Mouse (Mus musculus) heart, postnatal 0 days (tissue): ENCODE results near the gene Irx5. TPM values are rescaled to one million over a fixed set of nuclear protein-coding genes. Genes with fewer than 3 reads are reported as not detected.

Source experiments
- ATAC-seq: fragments of 200-750 bp; cut with Nextera tagmentation; 2 replicates; pipeline ENCODE4 v1.8.0; 2017; ENCODE audit warnings: low read depth, moderate number of reproducible peaks, moderate library complexity; ENCODE audit not compliant: insufficient read depth
- DNase-seq: peaks from one replicate; pipeline ENCODE4 v3.0.0-alpha.2; 2016; ENCODE audit warnings: low spot score
- H3K27ac ChIP-seq: fragments of 300-500 bp; sonication (generic); 2 replicates; pipeline ENCODE4 v1.5.1; 2014; ENCODE audit warnings: low read depth, mild to moderate bottlenecking
- H3K27me3 ChIP-seq: fragments of 300-500 bp; sonication (generic); 2 replicates; pipeline ENCODE4 v1.6.1; 2014; ENCODE audit warnings: low read length, mixed read lengths; ENCODE audit not compliant: control insufficient read depth, insufficient read depth
- H3K36me3 ChIP-seq: fragments of 300-500 bp; sonication (generic); replicated peaks from 2 replicates; pipeline ENCODE4 v1.6.1; 2014; ENCODE audit warnings: low read length, mixed read lengths; ENCODE audit not compliant: control insufficient read depth, insufficient read depth
- H3K4me1 ChIP-seq: fragments of 300-500 bp; sonication (generic); 2 replicates; pipeline ENCODE4 v1.6.1; 2014; ENCODE audit warnings: antibody characterized with exemption; ENCODE audit not compliant: control insufficient read depth, insufficient read depth
- H3K4me2 ChIP-seq: fragments of 300-500 bp; sonication (generic); 2 replicates; pipeline ENCODE4 v1.6.1; 2014; ENCODE audit warnings: low read depth, mild to moderate bottlenecking, low read length, moderate library complexity
- H3K4me3 ChIP-seq: fragments of 300-500 bp; sonication (generic); 2 replicates; pipeline ENCODE4 v1.5.1; 2014; ENCODE audit warnings: low read depth, low read length
- H3K9ac ChIP-seq: fragments of 300-500 bp; sonication (generic); replicated peaks from 2 replicates; pipeline ENCODE4 v1.6.1; 2014; ENCODE audit warnings: low read depth, low read length, mixed read lengths
- H3K9me3 ChIP-seq: fragments of 300-500 bp; sonication (generic); replicated peaks from 2 replicates; pipeline ENCODE4 v1.6.1; 2016; ENCODE audit warnings: low read length; ENCODE audit not compliant: control insufficient read depth
- CTCF ChIP-seq: IDR thresholded peaks from 2 replicates; pipeline ENCODE4 v1.5.1; 2016; ENCODE audit warnings: antibody characterized with exemption, control low read depth, low read depth
- EP300 ChIP-seq: IDR thresholded peaks from 2 replicates; pipeline ENCODE4 v1.6.1; 2016; ENCODE audit warnings: antibody characterized with exemption, low read depth
- WGBS: fragments of 180-500 bp; shearing (Covaris S2); extraction: QIAGEN DNeasy Blood & Tissue Kit; methylation state at CpG from one replicate; pipeline ENCODE4 v1.1.7; 2014; 5-methylcytosine and 5-hydroxymethylcytosine counted together
- polyA plus RNA-seq: library from polyadenylated mRNA; unstranded; fragments of >200 nt; fragmentation: Nextera tagmentation; extraction: Ambion mirVana; gene quantifications from 2 replicates; pipeline ENCODE4 v1.2.1, GENCODE M21; 2015
- total RNA-seq: library from RNA; depleted of rRNA; stranded (reverse); fragments of >200 nt; gene quantifications from 2 replicates; pipeline ENCODE4 v1.2.3, GENCODE M21; 2014; ENCODE audit warnings: low replicate concordance

The Irx5 gene
- total and polyA plus RNA-seq, 2 experiments from 2014 or later = 7.3 to 18.6 TPM

- 57% methylated on average over 3 of the region's 4 CpGs for WGBS
These were observed 28.2 kb upstream of the Irx5 start for GRCm38 (mm10) chr8:92329273-92329672.

DNA sequence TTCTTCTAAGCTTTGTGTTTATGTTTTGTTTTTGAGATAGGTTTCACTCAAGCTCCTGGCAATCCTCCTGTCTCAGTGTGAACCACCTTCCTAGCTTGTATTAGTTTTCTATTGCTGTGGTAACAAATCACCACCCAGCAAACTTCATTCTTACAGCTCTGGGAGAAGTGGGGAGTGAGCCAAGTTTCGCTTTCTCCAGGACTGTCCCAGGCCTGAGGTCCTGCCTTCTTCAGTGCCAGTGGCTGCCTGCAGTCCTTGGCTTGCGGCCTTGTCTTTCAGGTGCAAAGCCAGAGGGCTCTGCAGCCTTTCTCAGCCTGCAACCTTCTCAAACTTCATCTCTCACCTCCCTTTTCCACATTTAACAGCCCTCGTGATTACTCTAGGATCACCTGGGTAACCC is 25.6 kb upstream of the Irx5 start:
- ATAC-seq = no peak

More at GRCm38 (mm10) chr8:92329273-92329672, 28.2 kb upstream of the Irx5 start:
- no peak for TF ChIP-seq CTCF
- TF ChIP-seq EP300 = no peak
- no peaks in the 10 kb centered on the region for H3K9me3 ChIP-seq
- H3K36me3 ChIP-seq = no peaks in the 10 kb centered on the region
- no peak overlapping the region for H3K27ac ChIP-seq
- H3K4me3 ChIP-seq = no peak overlapping the region
- no peaks in the 10 kb centered on the region for H3K4me1 ChIP-seq
- H3K9ac ChIP-seq = no peak overlapping the region
- H3K27me3 ChIP-seq = no peaks in the 10 kb centered on the region
- H3K4me2 ChIP-seq = no peak overlapping the region
- DNase-seq (no peak), ATAC-seq (no peak)

DNA sequence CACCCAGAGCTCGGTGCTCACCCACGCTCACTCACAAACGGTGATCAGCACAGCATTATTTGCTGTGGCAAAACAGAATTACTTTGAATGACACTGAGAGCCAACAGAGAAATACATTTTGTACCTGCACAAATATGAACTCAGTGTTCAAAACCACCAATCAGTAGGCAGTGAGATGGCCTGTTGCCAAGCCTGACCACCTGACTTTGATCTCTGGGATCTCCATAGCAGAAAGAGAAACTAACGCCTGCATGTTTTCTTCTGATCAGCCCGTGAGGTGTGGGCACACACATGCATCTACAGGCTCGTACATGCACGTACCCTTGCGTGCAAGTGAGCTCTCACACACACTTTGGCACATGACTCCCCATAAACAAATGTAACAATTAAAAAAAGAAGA is 24.0 kb upstream of the Irx5 start:
- DNase-seq (no peak), ATAC-seq (no peak)
- 83% methylated on average over 8 of the region's 8 CpGs for WGBS
- Histone ChIP-seq H3K4me3 (no peak overlapping the region), H3K4me2 (no peak overlapping the region), H3K36me3 (0 out of 2 replicates have a peak, but pooled peaks cover 1% of the 10 kb centered on the region), H3K27me3 (no peaks in the 10 kb centered on the region), H3K9me3 (no peaks in the 10 kb centered on the region), H3K4me1 (no peaks in the 10 kb centered on the region), H3K9ac (no peak overlapping the region), H3K27ac (no peak overlapping the region)
- TF ChIP-seq EP300 (no peak), CTCF (no peak)

More for the DNA sequence above, 25.6 kb upstream of the Irx5 start:
- TF ChIP-seq EP300 (no peak), CTCF (no peak)
- Histone ChIP-seq H3K9me3 (no peaks in the 10 kb centered on the region), H3K27ac (peak overlapping the region; percentile 17; the same call in 1 of the 2 replicates), H3K4me3 (no peak overlapping the region), H3K4me2 (no peak overlapping the region), H3K9ac (no peak overlapping the region), H3K27me3 (no peaks in the 10 kb centered on the region), H3K36me3 (no peaks in the 10 kb centered on the region), H3K4me1 (no peaks in the 10 kb centered on the region)
- no peak for DNase-seq
- 69% methylated on average over 3 of the region's 3 CpGs for WGBS

GRCm38 (mm10) chr8:92335079-92335478 is 22.3 kb upstream of the Irx5 start:
- Histone ChIP-seq H3K27ac (no peak overlapping the region), H3K4me2 (no peak overlapping the region), H3K9ac (no peak overlapping the region), H3K4me1 (no peaks in the 10 kb centered on the region), H3K27me3 (no peaks in the 10 kb centered on the region), H3K4me3 (no peak overlapping the region), H3K36me3 (peaks cover 12% of the 10 kb centered on the region; the same call in 1 of the 2 replicates), H3K9me3 (no peaks in the 10 kb centered on the region)
- 54% methylated on average over 7 of the region's 7 CpGs for WGBS
- no peak for TF ChIP-seq CTCF
- TF ChIP-seq EP300 = no peak
- no peak for DNase-seq
- no peak for ATAC-seq

- Histone ChIP-seq H3K4me3 (no peak overlapping the region), H3K27ac (no peak overlapping the region), H3K27me3 (no peaks in the 10 kb centered on the region), H3K9ac (no peak overlapping the region), H3K4me2 (no peak overlapping the region), H3K36me3 (peaks cover 17% of the 10 kb centered on the region; the same call in 1 of the 2 replicates), H3K9me3 (no peaks in the 10 kb centered on the region), H3K4me1 (no peaks in the 10 kb centered on the region)
- ATAC-seq (no peak), DNase-seq (no peak)
- WGBS = 79% methylated on average over 6 of the region's 6 CpGs
- no peak for TF ChIP-seq EP300
- no peak for TF ChIP-seq CTCF
These were observed 21.4 kb upstream of the Irx5 start for GRCm38 (mm10) chr8:92336041-92336440.

DNA sequence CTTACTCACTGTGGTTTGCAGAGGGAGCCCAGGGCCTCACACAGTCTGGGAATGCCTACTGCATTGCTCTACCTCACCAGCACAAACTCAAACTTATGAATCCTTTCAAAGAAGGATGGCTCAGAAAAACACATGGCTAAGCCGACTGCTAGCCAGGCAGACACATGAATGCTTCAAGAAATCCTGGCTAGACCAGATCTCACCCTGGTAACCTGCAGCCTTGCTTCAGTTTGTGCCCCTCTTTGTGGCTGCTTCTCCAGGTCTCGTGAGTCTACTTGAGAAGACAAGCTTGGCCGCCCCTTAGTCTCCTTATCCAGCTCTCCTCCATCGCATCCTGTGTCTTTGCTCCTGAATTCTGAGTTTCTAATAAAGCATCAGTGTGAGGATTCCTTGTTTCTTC is 13.9 kb upstream of the Irx5 start:
- TF ChIP-seq CTCF = no peak
- TF ChIP-seq EP300 = no peak
- 87% methylated on average over 4 of the region's 4 CpGs for WGBS
- H3K4me2 ChIP-seq = no peak overlapping the region
- no peaks in the 10 kb centered on the region for H3K27me3 ChIP-seq
- no peaks in the 10 kb centered on the region for H3K9me3 ChIP-seq
- DNase-seq (no peak), ATAC-seq (no peak)
- no peak overlapping the region for H3K4me3 ChIP-seq
- peaks cover 20% of the 10 kb centered on the region for H3K36me3 ChIP-seq
- H3K27ac ChIP-seq = no peak overlapping the region
- peaks cover 3% of the 10 kb centered on the region; the same call in 1 of the 2 replicates for H3K4me1 ChIP-seq
- no peak overlapping the region for H3K9ac ChIP-seq
